Mouse (Mus musculus) liver, embryonic 15.5 days (tissue): ENCODE measurements around the gene Wipf2. TPM values are rescaled to one million over a fixed set of nuclear protein-coding genes. Genes with fewer than 3 reads are reported as not detected.
A peak's percentile ranks its signal among the peaks of the same experiment; 100 is the strongest.

Source experiments
- ATAC-seq: fragments of 200-750 bp; cut with Nextera tagmentation; 2 replicates; pipeline ENCODE4 v1.8.0; 2017; ENCODE audit warnings: moderate number of reproducible peaks, mild to moderate bottlenecking, moderate library complexity; ENCODE audit not compliant: insufficient read depth
- H3K27ac ChIP-seq: fragments of 300-500 bp; sonication (generic); replicated peaks from 2 replicates; pipeline ENCODE4 v1.5.1; 2015; ENCODE audit warnings: mild to moderate bottlenecking, inconsistent platforms
- H3K27me3 ChIP-seq: fragments of 300-500 bp; sonication (generic); 2 replicates; pipeline ENCODE4 v1.6.1; 2015; ENCODE audit warnings: mild to moderate bottlenecking, inconsistent platforms
- H3K36me3 ChIP-seq: fragments of 300-500 bp; sonication (generic); replicated peaks from 2 replicates; pipeline ENCODE4 v1.6.1; 2015; ENCODE audit warnings: moderate library complexity, mild to moderate bottlenecking, inconsistent platforms
- H3K4me1 ChIP-seq: fragments of 300-500 bp; sonication (generic); replicated peaks from 2 replicates; pipeline ENCODE4 v1.6.1; 2015; ENCODE audit warnings: inconsistent platforms
- H3K4me2 ChIP-seq: fragments of 300-500 bp; sonication (generic); 2 replicates; pipeline ENCODE4 v1.6.1; 2015; ENCODE audit warnings: moderate library complexity, mild to moderate bottlenecking, inconsistent platforms
- H3K4me3 ChIP-seq: fragments of 300-500 bp; sonication (generic); replicated peaks from 2 replicates; pipeline ENCODE4 v1.5.1; 2015; ENCODE audit warnings: mild to moderate bottlenecking, inconsistent platforms
- H3K9ac ChIP-seq: fragments of 300-500 bp; sonication (generic); 2 replicates; pipeline ENCODE4 v1.6.1; 2015; ENCODE audit warnings: moderate library complexity, mild to moderate bottlenecking, inconsistent platforms
- H3K9me3 ChIP-seq: fragments of 300-500 bp; sonication (generic); replicated peaks from 2 replicates; pipeline ENCODE4 v1.6.1; 2016; ENCODE audit warnings: inconsistent platforms
- WGBS: fragments of 180-500 bp; shearing (Covaris S2); methylation state at CpG from one replicate; pipeline ENCODE4 v1.1.7; 2015; ENCODE audit warnings: mixed read lengths; ENCODE audit not compliant: insufficient replicate concordance; 5-methylcytosine and 5-hydroxymethylcytosine counted together
- polyA plus RNA-seq: library from polyadenylated mRNA; unstranded; fragments of >200 nt; fragmentation: Nextera tagmentation; extraction: Ambion mirVana; gene quantifications from 2 replicates; pipeline ENCODE4 v1.2.1, GENCODE M21; 2015

Wipf2 gene
- polyA plus RNA-seq, 1 experiment from 2014 or later = 1.2 TPM

DNA sequence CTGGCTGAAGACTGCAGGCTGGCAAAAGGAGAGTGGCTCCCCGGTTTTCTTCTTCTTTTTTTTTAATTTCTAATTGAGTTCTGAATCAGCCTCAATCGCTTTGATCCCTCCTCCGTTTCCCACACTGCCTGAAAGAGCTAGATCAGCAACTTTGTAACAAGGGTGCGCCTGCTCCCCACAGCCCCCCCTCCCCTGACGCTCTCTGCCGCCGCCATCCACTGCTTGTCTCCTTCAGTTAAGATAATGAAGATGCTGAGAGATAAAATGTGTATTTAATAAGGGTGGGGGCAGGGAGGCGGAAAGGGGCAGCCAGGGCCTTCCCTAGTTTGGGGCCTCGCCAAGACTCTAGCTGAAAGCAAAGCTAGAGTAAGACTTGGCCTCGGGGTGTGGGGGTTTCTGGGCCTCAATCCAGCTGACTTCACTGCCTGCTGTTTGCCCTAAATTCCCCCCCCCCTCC lies 61.9 kb downstream of the Wipf2 start:
- peaks cover 41% of the 10 kb centered on the region for H3K36me3 ChIP-seq
- H3K27me3 ChIP-seq = peaks cover 36% of the 10 kb centered on the region
- H3K4me1 ChIP-seq = peaks cover 66% of the 10 kb centered on the region
- H3K27ac ChIP-seq = 0 out of 2 replicates have a peak overlapping the region, but pooled peaks have one; percentile 24
- H3K9me3 ChIP-seq = no peaks in the 10 kb centered on the region
- H3K4me2 ChIP-seq = no peak overlapping the region
- H3K4me3 ChIP-seq = no peak overlapping the region
- 15% methylated on average over 10 of the region's 10 CpGs for WGBS
- no peak for ATAC-seq
- no peak overlapping the region for H3K9ac ChIP-seq

DNA sequence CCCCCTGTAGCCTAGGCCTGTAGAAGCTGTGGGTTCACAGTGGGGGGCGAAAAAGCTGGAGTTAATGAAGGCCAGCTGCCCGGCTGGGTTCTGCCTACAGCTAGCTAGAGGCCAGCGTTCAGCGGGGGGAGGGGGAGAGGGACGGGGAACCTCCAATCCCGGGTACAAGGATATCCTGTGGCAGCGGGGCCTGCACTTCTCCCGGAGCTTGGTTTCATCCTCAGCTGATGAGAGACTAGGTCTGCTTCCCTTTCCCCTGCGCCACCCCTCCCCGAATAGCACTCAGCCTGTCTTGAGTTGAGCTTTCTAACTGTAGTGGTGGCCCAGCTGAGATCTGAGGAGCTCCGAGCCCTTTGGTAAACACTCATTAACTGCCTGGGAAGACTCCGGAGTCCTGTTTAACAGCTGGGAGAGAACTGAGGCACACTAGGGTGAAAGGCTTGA lies 62.5 kb downstream of the Wipf2 start:
- H3K27ac ChIP-seq = no peak overlapping the region; the same call in 1 of the 2 replicates
- no peak overlapping the region for H3K9ac ChIP-seq
- peaks cover 35% of the 10 kb centered on the region for H3K36me3 ChIP-seq
- H3K4me1 ChIP-seq = peaks cover 72% of the 10 kb centered on the region
- H3K4me3 ChIP-seq = no peak overlapping the region
- no peaks in the 10 kb centered on the region for H3K9me3 ChIP-seq
- H3K4me2 ChIP-seq = no peak overlapping the region
- WGBS = 22% methylated on average over 12 of the region's 12 CpGs
- ATAC-seq = no peak
- H3K27me3 ChIP-seq = peaks cover 42% of the 10 kb centered on the region

DNA sequence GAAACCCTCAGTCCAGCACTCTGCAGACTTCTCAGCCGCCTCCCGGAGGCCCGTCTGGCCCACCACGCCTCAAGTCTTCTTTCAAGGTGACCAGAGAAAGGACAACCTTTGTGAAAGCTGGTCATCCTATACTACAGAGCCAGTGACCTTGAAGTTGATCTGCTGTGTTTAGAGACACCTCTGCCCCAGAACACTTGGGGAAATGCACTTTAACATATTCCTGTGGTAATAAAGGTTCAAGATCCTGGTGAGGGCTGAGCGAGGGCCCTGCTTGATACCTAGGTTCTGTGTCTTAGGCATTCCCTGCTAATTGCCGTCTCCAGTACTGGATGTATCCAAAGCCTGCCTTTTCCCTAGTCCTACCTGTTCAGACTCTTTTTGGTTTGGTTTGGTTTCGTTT lies 63.1 kb downstream of the Wipf2 start:
- H3K9me3 ChIP-seq = no peaks in the 10 kb centered on the region
- H3K4me2 ChIP-seq = no peak overlapping the region
- WGBS = 81% methylated on average over 7 of the region's 7 CpGs
- H3K9ac ChIP-seq = no peak overlapping the region
- no peak for ATAC-seq
- no peak overlapping the region for H3K27ac ChIP-seq
- H3K36me3 ChIP-seq = peaks cover 28% of the 10 kb centered on the region
- H3K4me3 ChIP-seq = no peak overlapping the region
- peaks cover 78% of the 10 kb centered on the region for H3K4me1 ChIP-seq
- H3K27me3 ChIP-seq = peaks cover 48% of the 10 kb centered on the region

DNA sequence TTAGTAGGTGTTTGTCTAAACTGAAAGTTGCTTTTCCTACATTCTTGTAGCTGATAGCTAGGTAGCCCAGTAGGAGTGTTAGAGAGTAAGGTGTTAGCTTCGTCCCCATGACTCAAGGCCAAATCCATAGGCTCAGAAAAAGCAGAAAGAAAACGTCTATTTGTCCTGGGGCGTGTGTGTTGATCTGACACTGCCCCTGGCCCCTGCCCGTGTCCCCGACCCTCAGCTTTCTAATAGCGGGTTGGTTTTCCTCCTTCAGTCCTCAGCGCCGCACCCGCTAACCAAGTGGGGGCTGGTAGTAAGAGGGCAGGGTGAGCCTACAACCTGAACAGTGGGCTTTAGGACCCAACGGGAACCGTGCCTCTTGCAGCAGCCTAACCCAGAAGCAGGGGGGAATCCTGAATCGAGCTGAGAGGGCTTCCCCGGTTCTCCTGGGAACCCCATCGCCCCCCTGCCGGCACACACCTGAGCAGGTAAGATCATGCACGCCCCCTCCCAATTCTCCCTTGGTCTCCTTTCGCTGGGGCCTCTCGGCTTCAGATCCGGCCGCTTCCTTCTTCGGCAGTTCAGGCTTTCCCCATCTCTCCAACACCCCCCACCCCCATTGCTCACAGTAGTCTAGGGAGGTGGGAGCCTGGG lies 64.1 kb downstream of the Wipf2 start, which contains the start of gene Rara:
TSS of gene Rara (plus strand) at position 381 of the 639 bp plus-strand sequence.
- Histone ChIP-seq H3K9ac (no peak within 1 kb of the TSS), H3K4me1 (peaks cover 83% of the 10 kb centered on the region), H3K27me3 (peaks cover 58% of the 10 kb centered on the region), H3K9me3 (no peaks in the 10 kb centered on the region), H3K4me2 (peak within 1 kb of the TSS; percentile 58), H3K36me3 (peaks cover 18% of the 10 kb centered on the region), H3K27ac (no peak within 1 kb of the TSS), H3K4me3 (peak within 1 kb of the TSS; percentile 37)
- 11% methylated on average over 21 of the region's 21 CpGs for WGBS
- no peak for ATAC-seq

DNA sequence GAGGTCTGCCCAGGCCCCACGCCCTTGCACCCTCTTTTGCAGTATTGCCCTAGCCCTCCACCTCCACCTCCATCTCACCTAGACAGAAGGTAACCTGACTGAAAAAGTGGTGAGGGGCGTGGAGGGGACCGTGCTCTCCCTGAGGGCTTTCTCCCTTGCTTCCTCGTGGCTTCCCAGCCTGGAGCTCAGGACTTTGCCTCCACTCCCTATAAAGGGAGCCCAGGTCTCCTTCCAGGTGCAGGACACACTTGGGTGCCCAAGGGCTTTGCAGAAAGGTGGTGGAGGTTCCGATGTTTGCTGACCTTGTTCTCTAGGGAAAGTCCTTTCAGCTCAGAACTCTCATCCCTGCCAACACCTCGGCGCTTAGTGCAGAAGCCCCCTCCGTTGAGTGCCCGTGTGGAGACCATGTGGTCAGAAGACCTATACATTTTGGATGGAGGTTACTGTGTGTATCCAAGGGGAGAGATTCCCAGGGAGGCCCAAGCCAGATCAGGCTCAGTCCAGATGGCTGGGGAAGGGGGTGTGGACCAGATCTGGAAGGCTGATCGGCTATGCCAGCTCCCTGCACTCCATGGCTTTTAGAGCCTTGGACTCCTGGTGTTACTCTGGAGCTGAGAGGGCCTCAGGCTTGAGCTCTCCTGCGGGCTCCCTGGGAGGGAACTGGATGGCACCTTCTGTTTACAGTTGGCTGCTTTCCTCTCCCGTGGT lies 64.9 kb downstream of the Wipf2 start:
- Histone ChIP-seq H3K4me1 (peaks cover 86% of the 10 kb centered on the region), H3K9ac (no peak overlapping the region), H3K36me3 (peaks cover 10% of the 10 kb centered on the region), H3K9me3 (no peaks in the 10 kb centered on the region), H3K4me2 (peak overlapping the region; percentile 58), H3K27ac (no peak overlapping the region), H3K4me3 (peak overlapping the region; percentile 37), H3K27me3 (peaks cover 66% of the 10 kb centered on the region)
- ATAC-seq = no peak
- 28% methylated on average over 12 of the region's 12 CpGs for WGBS

DNA sequence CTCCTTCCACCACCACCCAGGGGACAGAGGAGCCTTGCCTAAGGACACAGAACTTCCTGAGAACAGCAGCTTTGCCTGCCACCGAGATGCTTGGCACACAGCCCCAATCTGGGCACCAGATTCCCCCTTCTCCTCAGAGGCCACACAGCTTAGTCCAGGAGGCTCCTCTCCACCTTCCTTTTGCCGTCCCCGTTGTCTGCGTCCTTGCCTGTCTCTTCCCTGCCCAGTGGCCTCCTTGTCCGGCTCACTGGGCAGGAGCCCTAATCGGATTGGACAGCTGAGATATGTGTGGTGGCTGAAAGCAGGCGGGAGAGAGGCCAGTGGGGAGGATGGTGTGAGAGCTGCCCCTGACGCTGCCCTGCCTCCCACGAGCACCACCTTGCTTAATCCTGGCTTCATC lies 66.1 kb downstream of the Wipf2 start:
- 42% methylated on average over 9 of the region's 9 CpGs for WGBS
- Histone ChIP-seq H3K4me2 (no peak overlapping the region), H3K4me3 (no peak overlapping the region), H3K4me1 (peaks cover 79% of the 10 kb centered on the region), H3K36me3 (no peaks in the 10 kb centered on the region), H3K9ac (no peak overlapping the region), H3K9me3 (no peaks in the 10 kb centered on the region), H3K27me3 (peaks cover 78% of the 10 kb centered on the region), H3K27ac (no peak overlapping the region)
- no peak for ATAC-seq

DNA sequence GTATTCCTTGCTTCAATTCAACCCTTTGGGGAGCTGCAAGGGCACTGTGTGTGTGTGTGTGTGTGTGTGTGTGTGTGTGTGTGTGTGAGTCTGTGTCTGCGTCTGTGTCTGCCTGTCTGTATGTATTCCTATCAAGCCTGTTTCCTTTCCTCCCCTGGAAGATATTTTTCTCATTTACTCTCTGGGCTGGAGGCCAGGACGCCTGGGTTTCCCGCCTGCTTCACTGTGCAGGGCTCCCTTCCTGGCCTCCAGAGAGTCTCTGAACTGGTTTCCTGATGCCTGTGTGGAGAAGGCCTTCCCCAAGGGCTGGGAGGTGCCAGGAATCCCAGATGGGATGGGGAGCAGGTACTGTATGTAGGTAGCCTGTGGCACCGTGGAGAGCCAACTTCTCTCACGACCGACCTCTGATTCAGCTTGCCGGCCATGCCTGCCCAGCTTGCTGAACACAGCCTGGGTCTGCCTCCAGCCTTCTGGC lies 66.7 kb downstream of the Wipf2 start:
- Histone ChIP-seq H3K36me3 (no peaks in the 10 kb centered on the region), H3K9me3 (no peaks in the 10 kb centered on the region), H3K4me3 (no peak overlapping the region), H3K27ac (no peak overlapping the region), H3K27me3 (peaks cover 84% of the 10 kb centered on the region), H3K4me2 (no peak overlapping the region), H3K9ac (no peak overlapping the region), H3K4me1 (peaks cover 72% of the 10 kb centered on the region)
- WGBS = 61% methylated on average over 7 of the region's 7 CpGs
- ATAC-seq = no peak

DNA sequence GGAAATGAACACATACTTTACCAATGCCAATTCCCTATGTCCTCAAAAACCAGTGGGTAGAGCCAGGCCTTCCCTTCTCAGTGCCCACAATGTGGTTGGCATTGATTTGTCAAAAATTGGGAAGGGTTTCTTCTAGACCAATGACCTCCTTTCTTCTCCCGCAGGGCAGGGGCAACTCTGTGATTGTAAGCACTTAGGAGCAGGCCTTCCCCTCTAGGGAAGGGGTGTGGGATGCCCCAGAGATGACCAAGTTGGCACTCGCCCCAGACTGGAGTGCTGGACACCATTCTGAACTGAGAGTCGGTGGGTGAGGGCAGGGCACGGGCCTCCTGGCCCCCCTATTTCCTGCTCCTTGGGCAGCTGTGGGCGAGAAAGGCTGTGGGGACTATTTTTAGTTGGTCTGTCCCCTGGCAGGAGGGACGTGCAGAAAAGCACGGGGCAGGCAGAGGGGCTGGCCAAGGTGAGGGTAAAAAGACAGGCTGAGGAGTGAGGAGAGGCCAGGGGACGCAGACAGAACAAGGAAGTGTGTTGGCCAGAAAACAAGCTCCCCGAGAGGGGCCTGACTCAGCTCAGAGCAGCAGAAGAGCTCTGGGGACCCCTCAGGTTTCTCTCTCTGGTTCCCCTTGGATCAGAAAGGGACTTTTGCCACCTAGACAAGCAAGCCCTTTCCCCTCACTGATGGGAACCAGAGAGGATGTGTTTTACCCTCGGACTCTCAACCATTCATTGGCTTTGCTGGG lies 67.5 kb downstream of the Wipf2 start:
- Histone ChIP-seq H3K4me3 (no peak overlapping the region), H3K4me1 (peaks cover 67% of the 10 kb centered on the region), H3K27me3 (peaks cover 92% of the 10 kb centered on the region), H3K9ac (no peak overlapping the region), H3K36me3 (no peaks in the 10 kb centered on the region), H3K4me2 (no peak overlapping the region), H3K27ac (no peak overlapping the region), H3K9me3 (no peaks in the 10 kb centered on the region)
- WGBS = 24% methylated on average over 10 of the region's 10 CpGs
- no peak for ATAC-seq

DNA sequence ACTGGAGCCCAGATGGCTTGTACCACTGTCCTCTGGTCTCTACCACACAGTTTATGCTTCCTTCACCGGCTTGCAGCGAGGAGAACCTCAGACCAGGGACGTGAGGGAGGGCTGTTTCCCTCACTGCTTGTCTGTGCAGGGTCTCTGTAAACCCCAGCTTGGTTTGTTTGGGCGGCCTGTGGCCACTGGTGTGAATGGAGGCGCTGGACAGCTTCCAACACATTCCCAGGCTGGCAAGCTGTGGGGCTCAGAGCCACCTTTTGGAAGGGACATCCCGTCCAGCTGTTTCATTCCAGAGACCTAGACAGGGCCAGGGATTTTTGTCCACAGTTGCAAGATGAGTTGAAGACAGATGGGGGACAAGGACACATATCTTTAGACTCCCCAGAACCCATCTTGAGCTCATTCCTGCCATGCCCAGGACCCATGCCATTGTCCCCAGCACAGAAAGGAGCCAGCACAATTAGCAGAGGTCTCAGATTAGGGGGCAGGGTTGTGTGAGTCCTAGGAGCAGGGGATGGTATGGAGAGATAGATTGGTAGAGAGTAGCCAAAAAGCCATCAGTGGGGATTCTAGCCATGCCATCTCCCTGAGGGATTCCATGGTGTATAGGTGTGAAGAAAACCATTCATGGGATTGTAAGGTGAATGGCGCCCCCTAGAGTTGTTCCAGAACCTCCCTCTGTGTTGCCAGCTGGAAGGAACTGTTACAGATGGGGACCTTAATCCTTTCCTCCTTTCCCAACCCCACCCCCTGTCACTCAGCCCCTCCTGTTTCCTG lies 68.3 kb downstream of the Wipf2 start:
- 26% methylated on average over 7 of the region's 7 CpGs for WGBS
- H3K27ac ChIP-seq = no peak overlapping the region

DNA sequence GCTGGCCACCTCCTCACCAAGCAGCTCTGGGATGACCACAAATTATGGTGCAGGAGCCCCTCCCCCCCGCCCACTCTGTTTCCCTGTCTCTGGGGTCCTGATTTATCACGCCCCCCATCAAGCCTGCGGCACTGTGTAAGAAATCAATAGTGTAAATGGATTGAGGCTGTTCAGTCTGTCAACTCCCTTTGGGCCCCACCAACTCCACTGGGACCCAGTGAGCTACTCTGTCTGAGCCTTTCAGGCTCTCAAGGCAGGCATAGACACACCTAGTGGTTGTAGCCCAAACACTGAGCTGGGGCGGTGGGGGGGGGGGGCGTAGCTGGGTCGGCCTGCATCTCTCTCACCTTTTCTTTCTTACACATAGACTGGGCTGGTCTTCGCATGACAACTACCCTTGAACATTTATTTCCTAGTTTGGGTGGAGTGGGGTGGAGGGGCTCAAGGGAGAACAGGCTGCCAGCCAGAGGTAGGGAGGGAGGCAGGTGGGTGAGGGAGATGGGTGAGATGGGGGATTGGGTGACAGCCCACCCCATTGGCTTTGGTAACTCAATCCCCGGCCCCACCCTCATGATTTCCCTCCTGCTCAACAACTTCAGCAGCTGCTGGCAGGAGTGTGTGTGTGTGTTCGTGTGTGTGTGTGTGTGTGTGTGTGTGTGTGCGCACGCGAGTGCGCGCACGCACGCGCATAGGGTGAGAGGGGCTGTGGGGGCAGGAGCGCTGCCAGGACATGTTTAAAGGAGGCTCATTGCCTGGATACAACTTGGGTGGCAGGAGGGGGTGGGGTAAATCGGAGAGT lies 69.1 kb downstream of the Wipf2 start:
- Histone ChIP-seq H3K27ac (no peak overlapping the region), H3K4me2 (no peak overlapping the region), H3K4me3 (no peak overlapping the region), H3K9ac (no peak overlapping the region), H3K36me3 (no peaks in the 10 kb centered on the region), H3K4me1 (peaks cover 69% of the 10 kb centered on the region), H3K9me3 (no peaks in the 10 kb centered on the region), H3K27me3 (peaks cover 100% of the 10 kb centered on the region)
- ATAC-seq = no peak
- WGBS = 33% methylated on average over 19 of the region's 19 CpGs

More for the DNA sequence above, 68.3 kb downstream of the Wipf2 start:
- H3K4me3 ChIP-seq = no peak overlapping the region
- peaks cover 67% of the 10 kb centered on the region for H3K4me1 ChIP-seq
- H3K9me3 ChIP-seq = no peaks in the 10 kb centered on the region
- no peak overlapping the region for H3K4me2 ChIP-seq
- peaks cover 100% of the 10 kb centered on the region for H3K27me3 ChIP-seq
- H3K9ac ChIP-seq = no peak overlapping the region
- H3K36me3 ChIP-seq = no peaks in the 10 kb centered on the region
- no peak for ATAC-seq
